Mouse (Mus musculus) gastrocnemius, postnatal 36 days (tissue): ENCODE results near the gene 4930568D16Rik. TPM values are rescaled to one million over a fixed set of nuclear protein-coding genes. Genes with fewer than 3 reads are reported as not detected.
A peak's percentile ranks its signal among the peaks of the same experiment; 100 is the strongest.

Source experiments
- DNase-seq, 2 experiments: peaks; one replicate each; pipeline ENCODE4 v3.0.0; 2022
- intact Hi-C: fragments of 180-260 bp; cut with DNase I; formaldehyde crosslinking; loops from one replicate; pipeline ENCODE4 v1.15.1; 2025
- long read RNA-seq, 2 experiments: library from polyadenylated mRNA; stranded (forward); transcript quantifications; one replicate each; pipeline ENCODE4 v2.0.0; 2021
- total RNA-seq, 2 experiments: library from RNA; stranded (reverse); gene quantifications; 2 replicates each; pipeline ENCODE4 v1.2.3; 2021

The 4930568D16Rik gene
- total RNA-seq, result not detected
- long read RNA-seq, experiment 1, result 0 reads
- long read RNA-seq, experiment 2, result 0 reads

- intact Hi-C loops, result no loop called here
- no peak for DNase-seq
These were observed at the start of gene 4930568D16Rik for GRCm38 (mm10) chr2:35367629-35368028. Gene 4930568D16Rik (minus strand): TSS chr2:35367729.

GRCm38 (mm10) chr2:35417231-35417630, 49.7 kb upstream of the 4930568D16Rik start:
- intact Hi-C loops, result no loop called here
- no peak for DNase-seq

DNA sequence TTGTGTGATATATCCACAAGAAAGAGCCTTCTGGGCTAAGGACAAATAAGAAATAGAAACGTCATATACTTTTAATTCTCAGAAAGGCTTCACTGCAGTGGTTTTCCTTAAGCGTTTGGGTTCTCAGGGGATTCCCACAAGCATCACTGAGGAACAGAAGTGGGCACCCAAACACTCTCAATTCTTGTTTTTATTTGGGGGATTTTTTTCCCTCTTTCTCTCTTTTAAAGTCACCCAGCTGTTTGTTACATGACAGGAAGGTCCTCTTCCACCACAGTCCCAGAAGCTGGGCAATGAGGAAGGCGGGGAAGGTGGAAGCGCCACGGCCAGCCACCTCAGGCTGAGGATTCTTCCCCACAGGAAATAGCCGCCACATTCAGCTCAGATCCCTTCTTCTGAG, 48.9 kb upstream of the 4930568D16Rik start:
- DNase-seq, result no peak
- intact Hi-C loops, result no loop called here

DNA sequence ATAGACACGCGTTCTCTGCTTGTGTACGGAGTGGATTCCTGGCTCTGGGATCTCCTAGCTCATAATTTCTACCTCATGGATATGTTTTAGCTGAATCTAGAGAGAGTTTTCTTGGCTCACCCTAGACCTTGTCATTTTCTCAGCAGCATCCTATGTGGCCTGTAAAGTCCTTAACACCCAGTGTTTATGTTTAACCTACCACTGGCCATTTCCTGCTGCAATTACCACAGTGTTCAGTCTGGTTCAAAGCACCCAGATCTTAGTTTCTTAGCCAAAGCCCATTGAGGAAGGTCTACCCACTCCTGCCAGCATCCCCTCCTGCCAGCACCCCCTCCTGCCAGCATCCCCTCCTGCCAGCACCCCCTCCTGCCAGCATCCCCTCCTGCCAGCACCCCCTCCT, 45.3 kb upstream of the 4930568D16Rik start:
- intact Hi-C loops, result no loop called here

DNA sequence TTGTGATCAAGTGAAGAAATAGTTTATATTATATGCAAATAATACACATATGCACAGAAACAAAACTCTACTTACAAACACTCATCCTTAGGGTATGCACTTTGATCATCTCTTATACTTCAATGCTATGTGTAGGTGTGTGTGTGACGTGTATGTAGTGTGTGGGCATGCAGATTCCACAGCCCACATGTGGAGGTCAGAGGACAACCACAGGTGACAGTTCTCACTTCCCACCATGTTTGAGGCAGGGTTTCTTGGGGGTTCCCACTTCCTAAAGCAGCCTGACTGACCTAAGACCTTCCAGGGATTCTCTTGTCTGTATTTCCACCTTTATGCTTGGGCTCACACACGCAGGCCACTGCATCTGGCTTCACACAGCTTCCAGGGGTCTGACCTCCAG, 44.7 kb upstream of the 4930568D16Rik start:
- no peak for DNase-seq
- intact Hi-C loops, result no loop called here

More for the DNA sequence above, 45.3 kb upstream of the 4930568D16Rik start:
- no peak for DNase-seq

DNA sequence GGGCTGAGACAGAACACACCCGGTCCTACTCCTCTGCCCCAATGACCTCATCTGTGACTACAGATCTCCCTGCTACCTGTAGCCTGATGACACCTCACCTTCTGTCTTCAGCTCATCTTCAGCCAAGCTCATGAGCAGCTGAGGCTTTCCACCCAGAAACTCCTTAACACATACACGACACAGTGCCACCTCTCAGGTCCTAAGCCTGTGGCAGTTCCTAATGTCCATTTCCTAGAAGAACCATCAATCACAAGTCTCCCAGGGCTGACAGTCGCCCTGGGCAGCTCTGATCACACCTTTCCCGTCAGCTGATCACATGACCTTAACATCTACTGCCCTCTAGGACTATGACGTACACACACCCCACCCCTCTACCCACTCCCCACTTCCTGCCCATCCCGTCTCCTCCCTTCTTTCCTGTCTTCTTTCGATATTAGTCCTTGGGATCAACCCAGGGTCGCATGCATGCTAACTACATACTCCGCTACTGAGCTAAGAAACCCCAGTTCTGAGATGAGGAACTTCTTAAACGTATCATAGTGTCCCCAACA, 44.2 kb upstream of the 4930568D16Rik start:
- DNase-seq, result no peak
- intact Hi-C loops, result no loop called here

- intact Hi-C loops, result no loop called here
- no peak for DNase-seq
These were observed 41.9 kb upstream of the 4930568D16Rik start for GRCm38 (mm10) chr2:35409466-35409865.

GRCm38 (mm10) chr2:35408409-35409110, 41.0 kb upstream of the 4930568D16Rik start:
- intact Hi-C loops, result no loop called here
- DNase-seq, result no peak

DNA sequence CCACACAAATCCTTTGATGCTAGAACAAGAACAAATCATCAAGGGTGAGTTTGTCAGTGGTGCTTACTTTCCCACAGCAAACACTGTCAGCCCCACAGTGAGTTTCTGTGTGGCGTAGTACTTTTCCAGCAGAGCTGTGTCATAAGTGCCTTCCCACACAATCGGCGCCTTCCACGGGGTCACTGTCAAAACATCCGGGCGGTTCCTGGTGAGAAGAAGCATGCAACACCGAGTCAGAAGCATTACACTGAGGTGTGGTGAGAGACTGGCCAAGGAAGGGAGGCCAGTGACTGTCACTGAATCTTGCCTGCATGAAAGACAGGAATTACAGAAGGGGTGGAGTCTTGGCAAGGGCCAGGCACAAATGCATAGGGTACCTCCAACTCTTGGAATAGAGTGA, 40.3 kb upstream of the 4930568D16Rik start:
- no peak for DNase-seq
- intact Hi-C loops, result no loop called here

GRCm38 (mm10) chr2:35407266-35407665, 39.7 kb upstream of the 4930568D16Rik start:
- no peak for DNase-seq
- intact Hi-C loops, result no loop called here

- intact Hi-C loops, result no loop called here
- DNase-seq, result no peak
These were observed 39.1 kb upstream of the 4930568D16Rik start for GRCm38 (mm10) chr2:35406611-35407010.

GRCm38 (mm10) chr2:35402391-35402790, 34.9 kb upstream of the 4930568D16Rik start:
- intact Hi-C loops, result no loop called here
- no peak for DNase-seq

DNA sequence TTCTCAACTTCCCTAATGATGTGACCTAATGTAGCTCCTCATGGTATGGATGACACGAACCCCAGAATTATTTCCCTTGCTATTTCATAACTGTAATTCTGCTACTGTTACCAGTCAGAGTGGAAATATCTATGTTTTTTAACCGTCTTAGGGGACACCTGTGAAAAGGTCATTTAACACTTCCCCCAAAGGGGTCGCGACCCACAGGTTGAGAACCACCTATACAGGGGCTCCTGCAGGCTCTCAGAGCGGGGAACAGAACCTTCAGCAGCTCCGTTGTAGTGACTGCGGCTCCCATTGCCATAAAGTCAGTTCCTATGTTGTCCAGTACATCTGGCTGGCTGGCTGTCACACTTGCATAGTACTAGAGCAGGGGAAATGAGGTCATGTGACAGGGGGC, 33.2 kb upstream of the 4930568D16Rik start:
- intact Hi-C loops, result no loop called here
- no peak for DNase-seq

- intact Hi-C loops, result loop anchor here (5.0 kb wide), 1 partner anchor 51 kb away; no protein-coding TSS in a partner anchor
- DNase-seq, result no peak
These were observed 30.8 kb upstream of the 4930568D16Rik start for GRCm38 (mm10) chr2:35398184-35398828.

GRCm38 (mm10) chr2:35397590-35398173, 30.2 kb upstream of the 4930568D16Rik start:
- DNase-seq, result peak; percentile 59 to 60
- intact Hi-C loops, result loop anchor here (2.0 to 5.0 kb wide), 2 partner anchors 50 to 99 kb away; no protein-coding TSS in a partner anchor

DNA sequence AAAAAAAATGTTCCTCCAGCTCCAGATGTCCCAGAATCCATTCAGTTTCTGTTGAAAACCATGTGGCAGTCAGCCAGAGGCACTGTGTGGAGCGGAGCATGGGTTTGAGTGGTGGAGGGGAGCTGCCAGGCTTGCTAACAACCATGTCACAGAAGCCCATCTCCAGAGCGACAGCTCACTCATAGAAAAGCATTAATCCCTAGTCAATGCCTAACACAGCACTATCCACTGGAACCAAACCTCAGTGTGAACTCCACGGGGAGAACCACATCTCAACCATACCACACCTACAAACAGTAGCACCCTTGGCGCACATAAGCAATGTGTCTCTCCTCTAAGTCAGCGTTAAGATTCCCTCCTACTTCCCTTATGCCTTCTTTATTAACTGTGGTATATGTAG, 29.6 kb upstream of the 4930568D16Rik start, which contains the start of gene 4930402F06Rik:
TSS of gene 4930402F06Rik (minus strand) at position 80 of the 400 bp plus-strand sequence.
- intact Hi-C loops, result loop anchor here (2.0 to 5.0 kb wide), 2 partner anchors 50 to 98 kb away; no protein-coding TSS in a partner anchor
- no peak for DNase-seq

- intact Hi-C loops, result no loop called here
- peak in 1 of 2 experiments; percentile 17 for DNase-seq
These were observed 17.9 kb upstream of the 4930568D16Rik start for GRCm38 (mm10) chr2:35385441-35385871.

DNA sequence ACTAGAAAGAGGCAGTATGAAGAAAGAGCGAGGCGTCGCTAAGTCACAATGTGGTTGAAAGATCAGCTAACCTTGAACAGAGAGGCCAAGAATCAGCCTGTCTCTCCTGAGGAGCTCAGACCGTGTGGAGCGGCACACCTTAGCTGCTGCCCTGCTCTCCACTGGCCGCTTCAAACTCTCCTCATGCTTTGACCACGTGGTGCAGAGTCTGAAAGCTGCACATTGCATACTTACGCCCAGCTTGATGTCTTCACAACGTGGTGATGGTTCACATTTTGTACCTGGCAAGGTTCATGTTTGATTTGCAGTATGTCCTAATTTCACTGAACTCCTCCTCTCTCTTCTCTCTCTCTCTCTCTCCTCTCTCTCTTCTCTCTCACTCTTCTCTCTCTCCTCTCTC, 11.8 kb upstream of the 4930568D16Rik start:
- DNase-seq, result no peak
- intact Hi-C loops, result no loop called here

DNA sequence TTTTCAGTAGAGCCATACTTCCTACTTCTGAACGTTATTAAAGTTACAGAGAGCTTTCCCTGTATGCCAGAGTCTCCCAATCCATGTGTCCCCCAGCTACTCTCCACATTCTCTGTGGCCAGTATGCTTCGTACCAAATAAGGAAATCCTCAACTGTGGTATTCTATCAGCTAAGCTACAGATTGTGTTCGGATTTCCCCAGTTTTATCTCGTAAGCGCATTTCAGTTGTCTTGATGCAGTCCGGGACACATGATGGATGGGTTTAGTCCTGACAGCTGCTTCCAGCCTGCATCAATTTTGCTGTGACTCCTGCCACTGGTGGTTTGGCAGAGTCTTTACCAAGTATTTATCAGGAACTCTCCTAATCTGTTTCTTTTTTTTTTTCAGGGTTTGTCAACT, 10.1 kb upstream of the 4930568D16Rik start:
- no peak for DNase-seq
- intact Hi-C loops, result no loop called here

DNA sequence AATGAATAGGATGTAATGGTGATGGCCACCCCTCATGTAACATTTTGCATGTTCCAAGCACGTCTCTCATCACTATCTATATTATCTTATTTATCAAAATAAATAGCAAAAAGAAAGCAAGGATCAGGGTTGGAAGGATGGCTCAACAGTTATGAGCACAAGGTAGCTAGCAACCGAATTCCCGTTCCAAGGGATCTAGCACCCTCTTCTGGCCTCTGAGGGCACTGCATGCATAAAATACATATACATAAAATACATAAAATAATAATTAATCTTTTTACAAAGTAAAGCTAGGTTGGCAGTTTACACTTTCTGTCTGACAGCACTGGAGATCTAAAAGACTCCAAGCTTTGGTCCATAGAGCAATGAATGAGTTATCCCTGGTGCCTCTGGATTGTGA, 5.5 kb upstream of the 4930568D16Rik start:
- no peak for DNase-seq
- intact Hi-C loops, result no loop called here

DNA sequence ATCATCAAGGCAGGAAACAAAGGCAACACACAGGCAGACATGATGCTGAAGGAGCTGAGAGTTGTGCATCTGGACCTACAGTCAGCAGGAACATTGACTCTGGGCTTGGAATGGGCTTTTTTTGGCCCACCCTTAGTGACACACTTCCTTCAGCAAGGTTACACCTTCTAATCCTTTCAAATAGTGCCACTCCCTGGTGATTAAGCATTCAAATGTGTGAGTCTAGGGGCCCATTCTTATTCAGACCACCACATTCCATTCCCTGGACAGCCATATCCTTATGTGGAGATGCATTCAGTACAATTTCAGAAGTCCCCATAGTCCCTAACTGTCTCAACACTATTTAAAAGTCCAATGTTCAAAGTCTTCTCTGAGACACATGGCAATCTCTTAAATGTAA, 3.2 kb upstream of the 4930568D16Rik start:
- DNase-seq, result no peak
- intact Hi-C loops, result no loop called here
